Mouse (Mus musculus): ENCODE results near the gene Fam207a.

- no peak for TF ChIP-seq POLR2A (IDR thresholded peaks at IDR 0.05; ENCODE audit: insufficient read depth, low read depth, low read length)
- TF ChIP-seq CTCF (IDR thresholded peaks at IDR 0.05) = no peak
These were observed 2.2 kb upstream of the Fam207a start for GRCm38 (mm10) chr10:77517801-77518200.

Measured in heart, adult 2 months (tissue).